Mouse (Mus musculus): ENCODE data around the gene Hlx. TPM values are rescaled to one million over a fixed set of nuclear protein-coding genes. Genes with fewer than 3 reads are reported as not detected.

The Hlx gene
- polyA plus RNA-seq, 1 experiment: not detected

DNA sequence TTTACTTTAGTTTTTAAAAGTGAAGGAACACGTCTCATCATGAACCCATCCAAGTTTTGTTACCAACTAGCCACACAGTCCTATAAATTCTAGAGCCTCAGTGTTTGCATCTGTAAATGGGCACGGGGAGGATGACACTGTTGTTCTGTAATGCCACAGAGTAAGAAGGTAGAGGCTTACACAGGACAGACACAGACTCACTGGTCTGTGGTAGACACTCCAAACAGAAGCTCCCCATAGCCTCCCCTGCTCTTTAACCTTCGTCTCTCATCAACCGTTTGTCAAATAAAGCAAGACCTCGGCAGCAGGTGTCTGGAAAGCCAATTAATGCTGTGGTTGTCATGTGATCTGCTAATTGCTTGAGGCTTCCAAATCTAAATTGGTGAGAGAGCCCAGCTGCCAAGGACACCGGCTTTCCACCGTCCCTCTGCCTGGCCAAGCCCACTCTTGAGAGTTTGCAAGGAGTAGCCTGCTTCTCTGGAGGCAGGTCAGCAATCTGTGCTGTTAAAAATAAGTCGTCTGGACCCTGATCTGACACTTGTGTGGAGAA is 52.9 kb downstream of the Hlx start:
- Histone ChIP-seq H3K4me3 (ENCODE audit: insufficient read depth, low read depth, low read length) (no peak overlapping the region), H3K27ac (ENCODE audit: insufficient read depth, low read depth, low read length) (no peak overlapping the region), H3K4me1 (ENCODE audit: control insufficient read depth, insufficient read depth, low read length) (peaks cover 4% of the 10 kb centered on the region; the same call in 1 of the 2 replicates)
- TF ChIP-seq POLR2A (IDR thresholded peaks at IDR 0.05; ENCODE audit: insufficient read depth, low read depth, low read length): no peak
- no peak for TF ChIP-seq CTCF (IDR thresholded peaks at IDR 0.05; ENCODE audit: insufficient read depth, low read depth, low read length)
- 57% methylated on average over 8 of the region's 8 CpGs for WGBS

DNA sequence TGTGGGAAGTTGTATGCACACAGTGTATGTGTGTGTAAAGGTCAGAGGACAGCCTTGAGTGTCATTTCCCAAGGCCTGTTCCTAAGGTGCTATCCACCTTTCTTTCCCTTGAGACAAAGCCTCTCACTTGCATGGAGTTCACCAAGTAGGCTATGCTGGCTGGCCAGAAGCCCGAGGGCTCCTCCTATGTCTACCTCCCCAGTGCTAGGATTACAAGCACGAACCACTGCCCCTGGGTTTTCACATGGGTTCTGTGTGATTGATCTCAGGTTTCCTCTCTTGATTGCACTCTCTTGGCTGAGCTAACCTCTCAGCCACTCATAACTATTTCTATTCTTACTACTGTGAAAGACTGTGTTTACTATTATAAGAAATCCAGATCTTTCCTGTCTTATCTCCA is 54.8 kb downstream of the Hlx start:
- no peak overlapping the region for H3K27ac ChIP-seq (ENCODE audit: insufficient read depth, low read depth, low read length)
- peaks cover 4% of the 10 kb centered on the region; the same call in 1 of the 2 replicates for H3K4me1 ChIP-seq (ENCODE audit: control insufficient read depth, insufficient read depth, low read length)
- TF ChIP-seq POLR2A (IDR thresholded peaks at IDR 0.05; ENCODE audit: insufficient read depth, low read depth, low read length) (no peak), CTCF (IDR thresholded peaks at IDR 0.05; ENCODE audit: insufficient read depth, low read depth, low read length) (no peak)
- WGBS: 67% methylated on average over 2 of the region's 2 CpGs
- H3K4me3 ChIP-seq (ENCODE audit: insufficient read depth, low read depth, low read length): no peak overlapping the region

Other genes with a start within 250 kb of the Hlx start
- gene Marc1, start 78.7 kb upstream of the Hlx start, polyA plus RNA-seq (2012; ENCODE audit: insufficient read depth, insufficient read length, low replicate concordance, missing spikeins): not detected in 2 replicates
- not detected in 2 replicates for gene Marc2, start 113.8 kb upstream of the Hlx start, polyA plus RNA-seq (2012; ENCODE audit: insufficient read depth, insufficient read length, low replicate concordance, missing spikeins)
- gene C130074G19Rik, start 150.6 kb upstream of the Hlx start, polyA plus RNA-seq (2012; ENCODE audit: insufficient read depth, insufficient read length, low replicate concordance, missing spikeins): not detected in 2 replicates

Data from olfactory bulb, adult 2 months (tissue).